Mouse (Mus musculus): ENCODE data around the gene Lpcat2. TPM values are rescaled to one million over a fixed set of nuclear protein-coding genes. Genes with fewer than 3 reads are reported as not detected.

Lpcat2 gene
- total and polyA plus RNA-seq, 2 experiments, result 0.82 to 2.7 TPM

- Histone ChIP-seq H3K4me3 (ENCODE audit: insufficient read depth, low read depth, low read length) (no peak overlapping the region), H3K27ac (replicated peaks; ENCODE audit: insufficient read depth, low read depth, low read length) (no peak overlapping the region), H3K27me3 (ENCODE audit: control insufficient read depth, insufficient read depth, low read length) (no peaks in the 10 kb centered on the region), H3K9ac (ENCODE audit: low read depth, low read length) (no peak overlapping the region), H3K4me1 (ENCODE audit: control insufficient read depth, insufficient read depth, low read length) (no peaks in the 10 kb centered on the region), H3K36me3 (ENCODE audit: control insufficient read depth, insufficient read depth, low read length) (no peaks in the 10 kb centered on the region), H3K79me2 (ENCODE audit: control insufficient read depth, insufficient read depth, low read length) (no peaks in the 10 kb centered on the region)
- 84% methylated on average over 1 of the region's 1 CpGs for WGBS
- DNase-seq (ENCODE audit: extremely low read depth, low read depth, low spot score), result no peak
- TF ChIP-seq CTCF (IDR thresholded peaks at IDR 0.05; ENCODE audit: low read depth, low read length) (no peak), POLR2A (IDR thresholded peaks at IDR 0.05; ENCODE audit: extremely low read depth, insufficient read depth, low read length) (no peak)
Measured at GRCm38 (mm10) chr8:92896056-92896455, 40.9 kb downstream of the Lpcat2 start.

DNA sequence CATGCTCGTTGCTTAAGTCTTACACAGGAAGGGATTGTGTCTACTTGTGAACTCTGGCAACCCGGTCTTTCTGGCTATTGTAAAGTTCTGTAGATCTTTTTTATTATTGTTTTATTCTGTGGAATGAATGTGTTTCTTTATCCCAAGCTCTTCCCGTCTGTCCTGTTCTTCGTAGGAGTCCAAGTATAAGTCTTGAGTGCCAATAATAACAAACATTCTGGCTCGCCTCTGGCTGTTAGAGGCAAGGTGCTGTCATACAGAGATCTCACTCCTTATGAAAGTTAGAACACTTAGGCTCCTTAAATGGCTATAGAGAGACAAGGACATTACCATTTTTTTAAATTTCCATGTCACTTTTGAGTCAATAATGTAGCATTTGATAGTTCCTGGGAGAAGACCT, 41.5 kb downstream of the Lpcat2 start:
- Histone ChIP-seq H3K4me3 (ENCODE audit: insufficient read depth, low read depth, low read length) (no peak overlapping the region), H3K4me1 (ENCODE audit: control insufficient read depth, insufficient read depth, low read length) (no peaks in the 10 kb centered on the region), H3K9ac (ENCODE audit: low read depth, low read length) (no peak overlapping the region), H3K79me2 (ENCODE audit: control insufficient read depth, insufficient read depth, low read length) (no peaks in the 10 kb centered on the region), H3K27ac (replicated peaks; ENCODE audit: insufficient read depth, low read depth, low read length) (no peak overlapping the region), H3K27me3 (ENCODE audit: control insufficient read depth, insufficient read depth, low read length) (no peaks in the 10 kb centered on the region), H3K36me3 (ENCODE audit: control insufficient read depth, insufficient read depth, low read length) (no peaks in the 10 kb centered on the region)
- no peak for DNase-seq (ENCODE audit: extremely low read depth, low read depth, low spot score)
- TF ChIP-seq POLR2A (IDR thresholded peaks at IDR 0.05; ENCODE audit: extremely low read depth, insufficient read depth, low read length) (no peak), CTCF (IDR thresholded peaks at IDR 0.05; ENCODE audit: low read depth, low read length) (no peak)
- WGBS, result 80% methylated on average over 5 of the region's 5 CpGs

DNA sequence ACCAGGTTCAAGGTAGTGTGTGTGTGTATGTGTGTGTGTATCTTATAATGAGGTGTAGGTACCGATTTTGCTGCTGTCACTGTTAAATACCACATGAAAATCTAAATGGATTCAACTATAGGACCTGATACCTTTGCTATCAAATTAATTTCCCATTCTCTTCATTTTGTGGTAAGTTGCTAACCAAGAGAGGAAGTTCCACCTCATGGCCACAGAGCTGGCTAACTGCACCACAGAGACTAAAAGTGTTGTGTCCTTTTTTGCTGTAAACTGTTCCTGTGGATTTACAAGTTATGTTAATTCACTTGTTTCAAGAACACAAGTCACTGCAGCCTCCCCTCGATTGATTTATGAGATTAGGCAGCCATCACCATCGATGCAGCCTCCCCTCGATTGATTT, 42.7 kb downstream of the Lpcat2 start:
- H3K9ac ChIP-seq (ENCODE audit: low read depth, low read length), result no peak overlapping the region

GRCm38 (mm10) chr8:92899590-92899989, 44.5 kb downstream of the Lpcat2 start:
- no peak overlapping the region for H3K27ac ChIP-seq (replicated peaks; ENCODE audit: insufficient read depth, low read depth, low read length)
- no peak overlapping the region for H3K4me3 ChIP-seq (ENCODE audit: insufficient read depth, low read depth, low read length)
- no peak for TF ChIP-seq CTCF (IDR thresholded peaks at IDR 0.05; ENCODE audit: low read depth, low read length)
- no peak for TF ChIP-seq POLR2A (IDR thresholded peaks at IDR 0.05; ENCODE audit: extremely low read depth, insufficient read depth, low read length)
- no peaks in the 10 kb centered on the region for H3K27me3 ChIP-seq (ENCODE audit: control insufficient read depth, insufficient read depth, low read length)
- no peaks in the 10 kb centered on the region for H3K79me2 ChIP-seq (ENCODE audit: control insufficient read depth, insufficient read depth, low read length)
- WGBS, result 88% methylated on average over 9 of the region's 9 CpGs
- no peaks in the 10 kb centered on the region for H3K4me1 ChIP-seq (ENCODE audit: control insufficient read depth, insufficient read depth, low read length)
- no peaks in the 10 kb centered on the region for H3K36me3 ChIP-seq (ENCODE audit: control insufficient read depth, insufficient read depth, low read length)
- no peak overlapping the region for H3K9ac ChIP-seq (ENCODE audit: low read depth, low read length)
- no peak for DNase-seq (ENCODE audit: extremely low read depth, low read depth, low spot score)

More for the DNA sequence above, 42.7 kb downstream of the Lpcat2 start:
- no peak for DNase-seq (ENCODE audit: extremely low read depth, low read depth, low spot score)
- 71% methylated on average over 4 of the region's 4 CpGs for WGBS
- no peak overlapping the region for H3K27ac ChIP-seq (replicated peaks; ENCODE audit: insufficient read depth, low read depth, low read length)
- no peaks in the 10 kb centered on the region for H3K27me3 ChIP-seq (ENCODE audit: control insufficient read depth, insufficient read depth, low read length)
- no peaks in the 10 kb centered on the region for H3K79me2 ChIP-seq (ENCODE audit: control insufficient read depth, insufficient read depth, low read length)
- no peak overlapping the region for H3K4me3 ChIP-seq (ENCODE audit: insufficient read depth, low read depth, low read length)
- H3K36me3 ChIP-seq (ENCODE audit: control insufficient read depth, insufficient read depth, low read length), result no peaks in the 10 kb centered on the region
- no peaks in the 10 kb centered on the region for H3K4me1 ChIP-seq (ENCODE audit: control insufficient read depth, insufficient read depth, low read length)
- TF ChIP-seq CTCF (IDR thresholded peaks at IDR 0.05; ENCODE audit: low read depth, low read length), result no peak
- no peak for TF ChIP-seq POLR2A (IDR thresholded peaks at IDR 0.05; ENCODE audit: extremely low read depth, insufficient read depth, low read length)

- H3K9ac ChIP-seq (ENCODE audit: low read depth, low read length), result no peak within 1 kb of the TSS
- no peak within 1 kb of the TSS for H3K27ac ChIP-seq (replicated peaks; ENCODE audit: insufficient read depth, low read depth, low read length)
- H3K79me2 ChIP-seq (ENCODE audit: control insufficient read depth, insufficient read depth, low read length), result no peaks in the 10 kb centered on the region
- DNase-seq (ENCODE audit: extremely low read depth, low read depth, low spot score), result no peak
- H3K27me3 ChIP-seq (ENCODE audit: control insufficient read depth, insufficient read depth, low read length), result no peaks in the 10 kb centered on the region
- no peak within 1 kb of the TSS for H3K4me3 ChIP-seq (ENCODE audit: insufficient read depth, low read depth, low read length)
- TF ChIP-seq CTCF (IDR thresholded peaks at IDR 0.05; ENCODE audit: low read depth, low read length), result no peak
- no peak for TF ChIP-seq POLR2A (IDR thresholded peaks at IDR 0.05; ENCODE audit: extremely low read depth, insufficient read depth, low read length)
- H3K36me3 ChIP-seq (ENCODE audit: control insufficient read depth, insufficient read depth, low read length), result no peaks in the 10 kb centered on the region
- WGBS, result 92% methylated on average over 5 of the region's 5 CpGs
- no peaks in the 10 kb centered on the region for H3K4me1 ChIP-seq (ENCODE audit: control insufficient read depth, insufficient read depth, low read length)
Measured at GRCm38 (mm10) chr8:92901107-92901506, 46.0 kb downstream of the Lpcat2 start, which contains the start of gene Capns2. Capns2 (plus strand) TSS chr8:92901407.

DNA sequence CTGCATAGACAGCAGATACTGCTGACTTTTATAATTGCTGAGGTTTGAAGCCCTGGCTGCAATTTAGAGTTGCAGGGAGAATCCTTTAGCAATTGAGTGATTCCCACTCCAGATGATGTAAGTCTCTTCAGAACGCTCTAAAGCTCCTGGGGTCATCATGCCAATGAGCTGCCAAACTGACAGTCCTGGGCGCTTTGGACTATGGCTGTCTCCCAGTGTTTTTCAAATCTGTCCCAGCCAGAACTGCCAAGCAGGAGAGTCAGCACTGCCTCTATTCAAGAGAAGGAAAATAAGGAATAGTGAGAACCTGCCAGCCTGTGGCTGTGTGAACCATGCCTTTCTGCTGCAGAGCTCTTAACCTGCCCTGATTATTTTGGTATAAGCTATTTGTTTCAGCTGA, 47.8 kb downstream of the Lpcat2 start:
- Histone ChIP-seq H3K36me3 (ENCODE audit: control insufficient read depth, insufficient read depth, low read length) (no peaks in the 10 kb centered on the region), H3K27me3 (ENCODE audit: control insufficient read depth, insufficient read depth, low read length) (no peaks in the 10 kb centered on the region), H3K4me3 (ENCODE audit: insufficient read depth, low read depth, low read length) (no peak overlapping the region), H3K79me2 (ENCODE audit: control insufficient read depth, insufficient read depth, low read length) (no peaks in the 10 kb centered on the region), H3K4me1 (ENCODE audit: control insufficient read depth, insufficient read depth, low read length) (no peaks in the 10 kb centered on the region), H3K9ac (ENCODE audit: low read depth, low read length) (no peak overlapping the region), H3K27ac (replicated peaks; ENCODE audit: insufficient read depth, low read depth, low read length) (no peak overlapping the region)
- WGBS, result 93% methylated on average over 2 of the region's 2 CpGs
- TF ChIP-seq POLR2A (IDR thresholded peaks at IDR 0.05; ENCODE audit: extremely low read depth, insufficient read depth, low read length) (no peak), CTCF (IDR thresholded peaks at IDR 0.05; ENCODE audit: low read depth, low read length) (no peak)
- DNase-seq (ENCODE audit: extremely low read depth, low read depth, low spot score), result no peak
